Mouse (Mus musculus): ENCODE measurements at regions not wholly inside any gene's neighbourhood (a gene's known extent, or its start where the extent isn't known, plus 50 kb on each side); places are given as distances from the start of the nearest gene placed in this dataset.
"Not testable (repeated sequence)": the region's sequence is repeated elsewhere in the genome, so short reads cannot be mapped to it uniquely, and the experiment has no call there.

DNA sequence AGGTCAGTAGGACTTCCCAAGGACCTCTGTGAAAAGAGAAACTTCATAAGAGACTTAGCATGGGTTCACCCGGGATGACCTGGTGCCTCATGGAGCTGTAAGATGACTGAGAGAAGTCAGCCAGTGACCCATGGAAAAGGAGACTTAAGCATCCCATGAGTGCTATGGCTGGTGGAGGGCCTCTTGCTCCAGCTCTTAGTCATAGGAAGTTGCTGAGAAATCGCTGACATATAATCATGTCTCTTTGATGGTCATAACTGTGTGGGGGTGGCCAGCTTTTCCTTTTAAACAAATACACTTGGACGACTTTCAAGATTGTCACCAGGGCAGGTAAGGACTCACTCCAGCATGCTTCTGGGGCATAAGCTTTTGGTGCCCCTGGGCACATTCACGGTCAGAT lies 290.5 kb downstream of the 4933412E24Rik start:
- no peak for ATAC-seq
- Histone ChIP-seq H3K4me1 (ENCODE audit: insufficient read depth, low read depth, low read length) (peaks cover 2% of the 10 kb centered on the region; the same call in 1 of the 2 replicates), H3K27ac (ENCODE audit: low read length) (no peak overlapping the region), H3K36me3 (ENCODE audit: insufficient read depth, low read length) (no peaks in the 10 kb centered on the region), H3K4me3 (ENCODE audit: low read depth, low read length) (no peak overlapping the region), H3K4me2 (replicated peaks; ENCODE audit: low read depth, low read length) (no peak overlapping the region), H3K9ac (replicated peaks; ENCODE audit: low read depth) (no peak overlapping the region), H3K27me3 (replicated peaks; ENCODE audit: insufficient read depth, low read length) (no peaks in the 10 kb centered on the region), H3K9me3 (ENCODE audit: low read length) (no peaks in the 10 kb centered on the region)
- 78% methylated on average over 4 of the region's 4 CpGs for WGBS
- no peak for DNase-seq (ENCODE audit: low spot score)
- TF ChIP-seq EP300 (IDR thresholded peaks at IDR 0.05): no peak
- TF ChIP-seq CTCF (IDR thresholded peaks at IDR 0.05): no peak

DNA sequence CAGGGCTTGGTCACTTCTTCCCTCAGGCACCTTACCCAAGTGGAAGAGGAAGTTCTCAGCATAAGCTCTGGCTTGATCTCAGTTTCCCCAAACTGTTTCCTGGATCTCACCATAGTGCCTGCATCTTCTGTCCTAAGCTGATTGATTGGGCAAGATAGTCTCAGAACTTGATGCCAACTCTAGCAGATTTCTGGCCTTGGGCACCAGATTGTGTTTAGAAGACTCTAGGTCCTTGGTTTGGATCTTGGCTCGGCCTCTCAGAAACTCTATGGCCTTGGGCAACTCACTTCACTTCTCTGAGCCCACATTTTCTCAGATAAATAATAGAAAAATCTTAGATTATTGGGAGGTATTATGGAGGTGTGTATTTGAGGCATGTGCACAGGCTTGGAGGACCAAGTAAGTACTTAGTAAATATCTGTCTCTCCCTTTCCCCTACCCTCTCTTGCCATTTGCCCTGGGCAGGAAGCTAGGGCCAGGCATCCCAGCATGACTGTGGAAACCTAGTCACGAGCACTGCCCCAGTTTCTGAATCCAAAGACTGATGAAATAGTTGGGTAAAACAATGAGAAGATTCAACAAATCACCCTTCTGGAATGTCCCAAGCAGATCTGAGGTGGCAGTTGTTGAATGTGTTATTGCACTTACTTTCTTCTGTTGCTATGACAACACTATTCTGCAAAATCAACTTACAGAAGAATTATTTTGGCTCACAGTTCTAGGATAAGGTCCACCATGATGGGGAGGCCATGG lies 293.6 kb downstream of the 4933412E24Rik start:
- H3K36me3 ChIP-seq (ENCODE audit: insufficient read depth, low read length): no peaks in the 10 kb centered on the region
- 68% methylated on average over 2 of the region's 2 CpGs for WGBS
- TF ChIP-seq EP300 (IDR thresholded peaks at IDR 0.05) (no peak), CTCF (IDR thresholded peaks at IDR 0.05) (no peak)

DNA sequence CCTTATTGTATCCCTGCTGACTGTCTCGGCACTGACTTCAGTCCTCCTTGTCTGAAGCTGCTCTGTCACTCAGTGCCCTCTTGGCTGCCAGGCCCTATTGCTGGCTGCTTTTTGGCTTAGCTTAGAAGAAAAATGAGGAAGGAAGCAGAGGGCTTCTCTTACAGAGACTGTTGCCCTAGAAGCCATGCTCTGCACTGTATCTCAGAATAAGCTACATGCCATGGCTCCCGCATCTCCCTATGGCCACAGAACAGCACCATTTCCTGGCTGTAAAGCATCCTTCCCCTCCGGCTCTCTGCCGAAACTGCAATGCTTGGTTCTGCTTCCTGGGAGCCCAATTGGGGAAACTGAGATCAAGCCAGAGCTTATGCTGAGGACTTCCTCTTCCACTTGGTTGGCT lies 295.0 kb downstream of the 4933412E24Rik start:
- no peaks in the 10 kb centered on the region for H3K4me1 ChIP-seq (ENCODE audit: insufficient read depth, low read depth, low read length)
- ATAC-seq (no peak), DNase-seq (ENCODE audit: low spot score) (peak; percentile 21)
- H3K36me3 ChIP-seq (ENCODE audit: insufficient read depth, low read length): no peaks in the 10 kb centered on the region
- H3K4me3 ChIP-seq (ENCODE audit: low read depth, low read length): no peak overlapping the region
- H3K27me3 ChIP-seq (replicated peaks; ENCODE audit: insufficient read depth, low read length): no peaks in the 10 kb centered on the region
- H3K9ac ChIP-seq (replicated peaks; ENCODE audit: low read depth): no peak overlapping the region
- H3K27ac ChIP-seq (ENCODE audit: low read length): no peak overlapping the region
- TF ChIP-seq EP300 (IDR thresholded peaks at IDR 0.05) (no peak), CTCF (IDR thresholded peaks at IDR 0.05) (no peak)
- H3K9me3 ChIP-seq (ENCODE audit: low read length): no peaks in the 10 kb centered on the region
- 81% methylated on average over 4 of the region's 4 CpGs for WGBS
- H3K4me2 ChIP-seq (replicated peaks; ENCODE audit: low read depth, low read length): no peak overlapping the region

More for the DNA sequence above, 293.6 kb downstream of the 4933412E24Rik start:
- no peak overlapping the region for H3K4me3 ChIP-seq (ENCODE audit: low read depth, low read length)
- H3K9ac ChIP-seq (replicated peaks; ENCODE audit: low read depth): no peak overlapping the region
- H3K27ac ChIP-seq (ENCODE audit: low read length): no peak overlapping the region
- no peaks in the 10 kb centered on the region for H3K4me1 ChIP-seq (ENCODE audit: insufficient read depth, low read depth, low read length)
- H3K4me2 ChIP-seq (replicated peaks; ENCODE audit: low read depth, low read length): no peak overlapping the region
- DNase-seq (ENCODE audit: low spot score): no peak
- no peaks in the 10 kb centered on the region for H3K27me3 ChIP-seq (replicated peaks; ENCODE audit: insufficient read depth, low read length)
- H3K9me3 ChIP-seq (ENCODE audit: low read length): no peaks in the 10 kb centered on the region
- no peak for ATAC-seq

DNA sequence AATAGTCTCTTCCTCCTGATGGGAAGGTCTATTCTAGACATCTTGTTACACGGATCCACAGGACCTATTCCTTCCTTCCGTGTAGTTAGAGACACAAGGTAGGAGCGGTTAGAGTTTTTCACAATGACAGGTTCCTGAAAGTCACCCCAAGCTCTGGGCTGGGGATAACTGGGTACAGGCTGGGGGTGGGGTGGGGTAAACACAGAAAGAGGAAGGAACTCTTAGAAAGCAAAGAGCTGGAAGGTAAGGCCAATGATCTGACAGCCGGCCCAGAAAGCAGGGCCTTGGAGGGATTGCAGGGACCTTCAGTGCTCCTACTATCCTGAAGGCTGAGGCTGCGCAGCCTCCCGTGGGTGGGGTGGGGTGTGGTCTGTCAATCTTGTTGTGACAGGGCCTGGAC lies 295.4 kb downstream of the 4933412E24Rik start:
- H3K4me3 ChIP-seq (ENCODE audit: low read depth, low read length): no peak overlapping the region
- H3K9me3 ChIP-seq (ENCODE audit: low read length): no peaks in the 10 kb centered on the region
- no peak for ATAC-seq
- no peaks in the 10 kb centered on the region for H3K4me1 ChIP-seq (ENCODE audit: insufficient read depth, low read depth, low read length)
- H3K4me2 ChIP-seq (replicated peaks; ENCODE audit: low read depth, low read length): no peak overlapping the region
- WGBS: 78% methylated on average over 6 of the region's 6 CpGs
- no peak for DNase-seq (ENCODE audit: low spot score)
- no peak overlapping the region for H3K27ac ChIP-seq (ENCODE audit: low read length)
- no peak for TF ChIP-seq EP300 (IDR thresholded peaks at IDR 0.05)
- no peak for TF ChIP-seq CTCF (IDR thresholded peaks at IDR 0.05)
- no peaks in the 10 kb centered on the region for H3K27me3 ChIP-seq (replicated peaks; ENCODE audit: insufficient read depth, low read length)
- H3K36me3 ChIP-seq (ENCODE audit: insufficient read depth, low read length): no peaks in the 10 kb centered on the region
- no peak overlapping the region for H3K9ac ChIP-seq (replicated peaks; ENCODE audit: low read depth)

GRCm38 (mm10) chr15:59720149-59720548 lies 296.3 kb downstream of the 4933412E24Rik start:
- Histone ChIP-seq H3K4me3 (ENCODE audit: low read depth, low read length) (no peak overlapping the region), H3K27ac (ENCODE audit: low read length) (no peak overlapping the region), H3K4me1 (ENCODE audit: insufficient read depth, low read depth, low read length) (no peaks in the 10 kb centered on the region), H3K9me3 (ENCODE audit: low read length) (no peaks in the 10 kb centered on the region), H3K36me3 (ENCODE audit: insufficient read depth, low read length) (no peaks in the 10 kb centered on the region), H3K4me2 (replicated peaks; ENCODE audit: low read depth, low read length) (no peak overlapping the region), H3K27me3 (replicated peaks; ENCODE audit: insufficient read depth, low read length) (no peaks in the 10 kb centered on the region), H3K9ac (replicated peaks; ENCODE audit: low read depth) (no peak overlapping the region)
- ATAC-seq: no peak
- DNase-seq (ENCODE audit: low spot score): no peak
- 94% methylated on average over 6 of the region's 6 CpGs for WGBS
- TF ChIP-seq EP300 (IDR thresholded peaks at IDR 0.05) (no peak), CTCF (IDR thresholded peaks at IDR 0.05) (no peak)

GRCm38 (mm10) chr15:59719383-59720128 lies 296.9 kb downstream of the 4933412E24Rik start:
- not testable (repeated sequence) for H3K4me1 ChIP-seq (ENCODE audit: insufficient read depth, low read depth, low read length); DNase-seq (ENCODE audit: low spot score); ATAC-seq; H3K27me3 ChIP-seq (replicated peaks; ENCODE audit: insufficient read depth, low read length); H3K4me3 ChIP-seq (ENCODE audit: low read depth, low read length); H3K4me2 ChIP-seq (replicated peaks; ENCODE audit: low read depth, low read length); H3K36me3 ChIP-seq (ENCODE audit: insufficient read depth, low read length); H3K9me3 ChIP-seq (ENCODE audit: low read length); H3K9ac ChIP-seq (replicated peaks; ENCODE audit: low read depth); H3K27ac ChIP-seq (ENCODE audit: low read length)
- 54% methylated on average over 6 of the region's 6 CpGs for WGBS
